Mouse (Mus musculus) cerebellum, postnatal 25 days (tissue): ENCODE results near the gene Klf16.

Experiments
- DNase-seq, 2 experiments: peaks; one replicate each; pipeline ENCODE4 v3.0.0; 2021; ENCODE audit warnings: mixed read lengths in 2 of 2

Klf16 gene

GRCm38 (mm10) chr10:80573944-80574343 lies 3.2 kb downstream of the Klf16 start:
- DNase-seq = peak in 1 of 2 experiments; percentile 11

- no peak for DNase-seq
Observed at GRCm38 (mm10) chr10:80572477-80572876, 4.6 kb downstream of the Klf16 start.

- DNase-seq = peak; percentile 51 to 70
Observed at GRCm38 (mm10) chr10:80570871-80571836, 6.0 kb downstream of the Klf16 start.

GRCm38 (mm10) chr10:80570419-80570818 lies 6.7 kb downstream of the Klf16 start:
- DNase-seq = no peak

- DNase-seq = no peak
Observed at GRCm38 (mm10) chr10:80569664-80570066, 7.5 kb downstream of the Klf16 start.

- no peak for DNase-seq
Observed at GRCm38 (mm10) chr10:80568876-80569275, 8.2 kb downstream of the Klf16 start.

GRCm38 (mm10) chr10:80566375-80567092 lies 10.6 kb downstream of the Klf16 start:
- peak; percentile 92 to 96 for DNase-seq

- peak; percentile 95 to 96 for DNase-seq
Observed at GRCm38 (mm10) chr10:80561116-80561944, 15.8 kb downstream of the Klf16 start, which contains the start of gene Rexo1. TSS of gene Rexo1 (minus strand) at chr10:80561560.

- no peak for DNase-seq
Observed at GRCm38 (mm10) chr10:80560621-80561020, 16.5 kb downstream of the Klf16 start.

- no peak for DNase-seq
Observed at GRCm38 (mm10) chr10:80559431-80559830, 17.7 kb downstream of the Klf16 start.

- DNase-seq = peak; percentile 85 to 91
Observed at GRCm38 (mm10) chr10:80557346-80557965, 19.7 kb downstream of the Klf16 start.

GRCm38 (mm10) chr10:80553997-80554396 lies 23.1 kb downstream of the Klf16 start:
- DNase-seq = no peak

- DNase-seq = peak in 1 of 2 experiments; percentile 15
Observed at GRCm38 (mm10) chr10:80553575-80553974, 23.5 kb downstream of the Klf16 start.

- no peak for DNase-seq
Observed at GRCm38 (mm10) chr10:80552364-80552763, 24.8 kb downstream of the Klf16 start.

- peak in 1 of 2 experiments; percentile 23 for DNase-seq
Observed at GRCm38 (mm10) chr10:80549279-80549678, 27.8 kb downstream of the Klf16 start.

- DNase-seq = peak; percentile 78 to 83
Observed at GRCm38 (mm10) chr10:80548428-80549006, 28.6 kb downstream of the Klf16 start.

GRCm38 (mm10) chr10:80547539-80547938 lies 29.6 kb downstream of the Klf16 start:
- no peak for DNase-seq

- no peak for DNase-seq
Observed at GRCm38 (mm10) chr10:80546945-80547344, 30.2 kb downstream of the Klf16 start.

- no peak for DNase-seq
Observed at GRCm38 (mm10) chr10:80545590-80545989, 31.5 kb downstream of the Klf16 start.

GRCm38 (mm10) chr10:80543873-80544272 lies 33.2 kb downstream of the Klf16 start:
- peak in 1 of 2 experiments; percentile 22 for DNase-seq

- no peak for DNase-seq
Observed at GRCm38 (mm10) chr10:80539493-80539892, 37.6 kb downstream of the Klf16 start.
